Mouse (Mus musculus) ovary, postnatal 36 days (tissue): ENCODE results near the gene Cdca3.
A peak's percentile ranks its signal among the peaks of the same experiment; 100 is the strongest.

Experiments
- DNase-seq: peaks from one replicate; pipeline ENCODE4 v3.0.0; 2022; ENCODE audit warnings: low spot score, mixed read lengths

Gene Cdca3

DNA sequence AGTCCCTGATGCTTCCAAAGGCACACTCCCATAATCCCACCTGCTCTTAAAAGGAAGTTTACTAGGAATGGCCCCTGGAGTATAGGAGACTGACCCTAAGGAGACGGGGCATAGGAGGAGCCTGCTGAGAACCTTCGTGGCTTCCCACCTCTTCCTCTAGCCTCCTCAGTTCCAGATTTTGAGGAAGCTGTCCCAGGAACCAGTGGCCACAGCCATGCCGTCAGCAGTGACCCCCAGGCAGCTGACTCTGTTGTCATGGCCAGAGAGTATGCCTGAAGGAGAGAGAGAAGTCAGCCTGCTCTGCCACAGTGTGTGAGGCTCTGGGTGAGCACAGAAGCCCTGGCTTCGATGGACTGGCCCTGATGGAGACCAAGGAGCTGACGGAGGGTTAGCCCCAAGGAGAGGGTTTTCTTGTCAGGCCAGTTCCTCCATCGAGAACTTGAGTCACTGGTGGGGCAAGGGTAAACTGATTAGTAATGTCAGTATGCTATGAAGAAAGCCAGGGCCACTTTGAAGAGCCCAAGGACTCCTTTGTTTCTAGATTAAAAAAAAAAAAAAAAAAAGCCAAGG lies 5.2 kb downstream of the Cdca3 start:
- no peak for DNase-seq

DNA sequence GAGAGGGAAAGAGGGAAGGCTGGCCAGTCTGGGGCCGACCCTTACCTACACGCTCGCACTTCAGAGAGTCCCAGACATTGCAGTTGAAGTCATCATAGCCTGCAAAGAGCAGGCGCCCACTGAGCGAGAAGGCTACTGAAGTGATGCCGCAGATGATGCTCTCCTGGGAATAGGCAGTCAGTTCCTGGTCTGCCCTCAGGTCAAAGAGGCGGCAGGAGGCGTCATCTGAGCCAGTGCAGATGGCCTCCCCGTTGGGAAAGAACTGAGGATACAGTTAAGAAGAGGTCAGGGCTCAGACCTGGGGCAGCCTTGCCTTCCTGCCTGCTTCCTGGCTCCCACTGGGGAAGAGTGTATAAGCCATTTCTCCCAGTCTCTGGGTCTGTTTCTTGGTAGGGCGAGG lies 6.2 kb downstream of the Cdca3 start:
- no peak for DNase-seq

DNA sequence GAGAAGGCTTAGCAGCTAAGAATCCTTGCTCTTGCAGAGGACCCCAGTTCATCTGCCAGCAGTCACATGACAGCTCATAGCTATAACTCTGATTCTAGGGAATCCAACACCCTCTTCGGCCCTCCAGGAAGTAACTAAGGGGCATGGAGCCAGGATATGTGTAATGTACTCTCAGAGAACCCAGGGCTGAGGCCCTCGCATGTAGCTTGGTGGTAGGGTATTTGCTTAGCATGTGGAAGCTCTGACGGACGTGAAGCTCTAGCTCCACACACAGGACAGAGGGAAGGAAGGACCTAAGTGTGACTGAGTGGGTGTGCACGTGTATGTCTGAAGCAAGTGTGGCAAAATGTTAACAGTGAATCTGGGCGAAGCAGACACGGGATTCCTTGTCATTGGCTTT lies 7.1 kb downstream of the Cdca3 start:
- no peak for DNase-seq

DNA sequence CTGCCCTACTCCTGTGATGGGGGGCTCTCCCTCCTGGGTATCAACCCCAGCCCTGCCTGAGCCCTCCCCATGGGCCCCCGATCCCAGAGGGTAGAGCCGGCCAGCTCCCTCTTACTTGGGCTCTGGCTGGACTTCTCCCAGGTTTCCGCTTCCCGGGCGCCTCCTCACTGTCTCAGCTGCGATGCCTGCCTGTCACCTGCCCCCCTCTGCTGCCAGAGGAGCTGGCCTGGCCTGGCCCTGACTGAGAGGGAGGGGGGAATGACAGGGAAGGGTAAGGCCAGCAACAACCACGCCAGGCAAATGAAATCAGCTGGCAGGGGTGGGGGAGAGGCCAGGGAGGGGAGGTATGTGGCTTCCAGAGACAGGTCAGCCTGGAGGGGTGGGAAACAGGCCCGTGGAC lies 10.5 kb downstream of the Cdca3 start:
- DNase-seq: no peak

DNA sequence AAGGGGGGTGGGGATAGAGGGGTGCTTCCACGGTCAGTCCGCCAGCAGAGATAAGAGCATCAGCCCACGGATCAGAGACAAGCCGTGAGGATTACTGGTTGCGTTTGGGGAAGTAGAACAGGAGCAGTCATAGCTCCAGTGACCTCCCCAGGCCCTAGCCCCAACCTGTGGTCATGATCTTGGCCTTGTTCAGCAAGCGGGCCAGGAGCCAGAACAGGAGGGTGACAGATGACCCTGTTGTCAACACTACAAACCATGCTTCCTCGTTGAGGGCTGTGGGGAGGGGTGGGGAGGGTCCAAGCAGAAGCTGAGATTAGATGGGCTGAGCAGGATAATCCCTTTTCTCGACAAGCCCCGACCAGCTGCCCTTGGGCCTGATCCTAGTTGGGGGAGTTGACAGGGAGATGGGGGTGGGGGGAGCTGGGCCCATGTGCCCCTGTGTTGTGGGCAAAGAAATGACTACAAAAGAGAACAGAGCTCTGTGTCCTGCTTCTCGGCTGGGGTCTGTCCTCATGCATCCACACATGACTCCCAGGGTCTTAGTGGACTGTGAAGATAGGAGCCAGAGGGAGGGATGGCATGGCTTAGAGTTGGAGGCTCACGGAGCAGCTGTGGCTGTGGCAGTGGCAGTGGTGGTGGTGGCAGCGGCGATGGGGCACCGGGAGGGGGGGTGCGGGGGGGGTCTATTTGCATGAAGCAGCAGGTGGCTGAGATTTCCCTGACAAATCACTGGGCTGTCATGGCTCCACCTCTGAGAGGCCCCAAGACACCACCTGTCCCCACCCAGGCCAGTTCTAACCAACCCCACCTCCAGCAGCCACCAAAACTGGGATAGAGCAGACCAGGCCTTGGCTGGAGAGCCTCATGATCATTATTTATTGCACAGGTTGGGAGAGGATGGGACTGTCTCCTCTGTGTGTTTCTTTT lies 11.2 kb downstream of the Cdca3 start, which contains the start of gene Gnb3:
Gnb3 (minus strand) TSS at position 35 of the 927 bp plus-strand sequence.
- no peak for DNase-seq

DNA sequence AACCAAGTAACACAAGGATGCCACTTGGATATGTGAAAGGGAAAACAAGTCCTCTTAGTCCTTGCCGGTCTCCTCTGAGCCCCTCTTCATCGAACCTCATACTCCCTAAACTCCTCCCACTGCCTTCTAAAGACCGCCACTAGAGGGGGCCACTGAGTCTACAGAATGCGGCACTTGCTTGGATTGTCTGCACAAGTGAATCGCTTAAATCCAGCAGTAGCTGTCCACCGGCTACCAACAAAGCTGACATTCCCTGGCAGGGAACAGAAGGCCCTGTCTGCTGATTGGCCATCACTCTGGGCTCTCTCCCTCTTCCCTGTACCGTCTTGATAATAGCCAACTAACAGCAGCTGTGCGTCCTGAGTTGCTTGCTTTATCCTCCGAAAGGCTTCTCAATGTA lies 18.0 kb downstream of the Cdca3 start:
- peak; percentile 83 for DNase-seq

DNA sequence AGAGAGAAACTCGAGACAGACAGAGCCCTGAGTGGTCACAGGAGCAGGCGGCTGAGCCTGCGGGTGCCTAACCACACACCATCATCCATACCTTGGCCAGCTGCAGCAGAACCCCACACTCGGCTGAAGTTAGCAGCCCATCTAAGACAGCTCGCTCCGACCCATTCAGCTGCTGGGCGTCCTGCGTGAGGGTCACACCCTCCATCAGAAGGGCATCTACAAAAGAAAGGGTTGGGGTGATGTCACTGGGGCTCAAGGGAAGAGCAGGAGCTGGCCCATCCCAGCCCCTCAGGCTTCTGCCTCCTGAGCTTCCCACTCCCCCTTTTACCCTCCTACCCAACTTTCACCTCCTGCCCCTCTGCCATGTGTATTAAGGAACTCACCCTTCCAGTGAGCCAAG lies 21.2 kb downstream of the Cdca3 start:
- no peak for DNase-seq

DNA sequence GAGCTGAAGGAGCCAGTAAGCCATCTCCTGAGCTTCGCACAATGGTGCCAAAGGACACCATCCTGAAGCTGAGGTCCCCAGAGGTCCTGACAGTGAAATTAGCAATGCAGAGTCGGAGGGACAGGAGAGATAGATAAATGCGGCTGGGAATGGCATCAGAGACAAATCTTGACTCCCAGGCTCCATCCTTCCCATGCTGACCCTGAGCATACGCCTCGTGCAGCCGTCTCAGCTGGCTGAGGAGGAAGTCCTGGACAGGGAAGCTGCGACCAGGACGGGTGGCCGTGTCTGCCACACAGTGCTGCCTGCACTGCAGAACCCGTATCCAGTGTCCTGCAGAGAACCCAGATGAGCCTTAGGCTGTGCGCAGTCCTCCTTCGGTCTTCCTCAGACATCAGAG lies 25.3 kb downstream of the Cdca3 start:
- DNase-seq: no peak

DNA sequence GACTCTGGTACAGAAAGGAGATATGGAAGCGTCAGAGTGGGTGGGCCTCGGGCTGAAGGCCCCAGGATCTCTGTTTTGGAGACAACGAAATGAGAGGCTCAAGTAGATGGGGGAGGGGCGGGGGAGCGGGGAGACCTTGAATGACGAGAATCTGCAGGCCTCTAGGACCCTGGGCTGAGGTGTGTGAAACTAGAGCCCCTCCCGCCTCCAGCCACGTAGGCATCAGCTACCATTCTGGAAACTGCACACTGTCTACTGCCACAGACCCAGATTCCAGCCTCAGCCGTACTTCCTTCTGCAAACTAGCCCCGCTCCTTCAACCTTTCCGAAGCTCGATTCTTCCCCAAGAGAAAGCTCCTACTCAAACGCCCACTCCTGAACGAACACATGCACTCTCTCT lies 27.0 kb downstream of the Cdca3 start:
- DNase-seq: no peak

DNA sequence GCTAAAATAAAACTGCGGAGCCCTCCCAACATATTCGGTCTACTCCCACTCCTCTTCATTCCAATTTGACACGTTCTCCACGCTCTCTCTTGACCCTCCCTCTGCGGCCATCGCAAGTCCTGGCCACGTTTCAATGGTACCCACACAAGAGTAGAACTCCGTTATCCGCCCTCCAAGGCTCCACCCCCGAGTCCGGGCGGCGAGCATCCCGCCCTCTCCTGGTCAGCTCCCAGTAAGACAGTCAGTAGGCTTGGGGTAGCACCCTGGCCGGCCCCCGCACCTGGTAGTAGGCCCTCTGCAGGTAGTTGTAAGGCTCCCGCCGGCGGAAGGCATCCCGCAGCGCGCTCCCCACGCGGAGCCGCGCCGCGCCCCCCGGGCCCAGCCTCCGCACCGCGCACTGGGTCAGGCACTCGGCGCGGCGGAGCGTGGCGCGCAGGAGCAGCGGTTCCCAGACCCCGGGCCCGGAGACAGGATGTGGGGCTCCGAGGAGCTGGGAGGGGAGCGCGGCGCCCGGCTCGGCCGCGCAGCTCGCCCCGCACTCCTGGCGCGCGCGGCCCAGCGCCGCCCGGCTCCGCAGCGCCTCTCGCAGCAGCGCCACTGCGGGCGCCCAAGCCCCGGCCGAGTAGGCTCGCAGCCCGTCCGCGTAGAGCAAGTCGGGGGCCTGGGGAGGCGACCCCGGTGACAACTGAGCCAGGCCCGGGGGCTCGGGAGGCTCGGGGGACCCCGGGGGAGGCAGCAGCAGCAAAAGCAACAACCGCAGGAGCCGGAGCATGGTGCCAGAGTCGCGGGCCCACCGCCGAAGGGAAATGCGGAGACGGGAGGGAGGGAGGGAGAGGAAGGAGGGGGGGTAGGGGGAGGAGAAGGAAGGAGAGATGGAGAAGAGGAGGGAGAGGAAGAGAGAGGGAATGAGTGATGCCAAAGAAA lies 27.8 kb downstream of the Cdca3 start, which contains the start of gene P3h3:
P3h3 (minus strand) TSS at position 837 of the 924 bp plus-strand sequence.
- DNase-seq: peak; percentile 81

DNA sequence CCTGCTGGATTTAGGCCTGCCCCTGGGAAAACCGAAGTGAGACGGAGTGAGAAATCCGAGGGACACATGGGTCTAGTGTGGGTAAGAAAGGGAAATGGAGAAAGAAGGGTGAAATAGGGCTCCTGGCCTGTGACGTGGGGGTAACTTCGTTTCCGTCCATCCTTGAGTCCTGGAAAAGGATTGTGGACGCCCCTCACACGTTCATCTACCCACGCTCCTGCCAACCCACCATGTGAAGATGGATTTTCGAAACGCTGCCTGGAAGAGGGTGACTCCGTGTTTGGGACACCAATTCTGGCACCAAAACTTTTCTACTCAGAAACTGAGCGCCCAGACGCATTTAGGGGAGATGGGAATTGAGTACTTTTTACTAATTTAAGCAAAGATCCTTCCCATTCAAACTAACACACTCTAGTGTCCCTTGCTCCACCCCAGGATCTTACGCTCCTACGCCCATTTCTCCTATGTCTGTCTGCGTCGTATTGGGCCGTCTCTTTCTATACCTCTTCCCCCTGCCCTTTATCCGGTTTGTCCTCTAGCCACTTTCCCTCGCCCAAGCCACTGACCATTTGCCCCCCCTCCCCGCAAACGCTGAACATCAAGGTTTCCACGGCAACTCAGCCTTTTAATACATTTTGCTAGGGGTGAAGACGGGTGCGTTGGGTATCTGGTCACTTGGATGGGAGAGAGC lies 28.6 kb downstream of the Cdca3 start:
- DNase-seq: no peak

DNA sequence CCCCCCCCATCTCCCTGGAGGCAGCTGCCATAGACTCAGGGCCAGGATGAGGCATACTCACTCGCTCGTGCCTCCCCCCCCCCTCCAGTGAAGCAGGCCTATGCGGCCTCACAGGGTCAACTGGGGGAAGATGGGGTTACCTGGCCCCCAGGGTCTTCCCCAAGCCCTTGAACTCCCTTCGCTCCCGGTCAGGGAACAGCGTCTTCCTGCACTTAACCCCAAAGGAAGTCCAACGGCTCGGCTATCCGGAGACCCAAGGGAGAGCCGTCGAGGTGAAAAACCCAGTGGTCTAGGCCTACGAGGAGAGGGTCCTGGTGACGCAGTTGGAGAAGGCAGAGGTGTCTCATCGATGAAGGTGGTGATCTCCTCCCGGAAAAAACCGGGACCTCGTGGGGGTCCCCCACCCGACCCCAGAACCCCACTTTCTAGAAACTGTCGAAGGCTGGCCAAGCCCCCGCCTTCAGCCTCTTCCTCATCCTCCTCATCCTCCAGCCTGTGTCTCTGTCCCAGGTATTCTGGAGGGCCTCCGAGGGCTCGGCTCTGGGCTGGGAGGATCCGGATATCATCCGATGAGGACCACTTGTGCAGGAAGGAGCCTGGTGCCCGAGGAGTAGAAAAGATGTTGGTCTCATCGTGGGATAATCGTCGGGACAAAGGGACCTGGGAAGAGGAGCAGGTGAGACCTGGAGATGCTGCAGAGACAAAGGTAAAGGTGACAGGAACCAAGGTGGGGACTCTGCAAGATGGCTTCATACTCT lies 29.4 kb downstream of the Cdca3 start:
- no peak for DNase-seq

DNA sequence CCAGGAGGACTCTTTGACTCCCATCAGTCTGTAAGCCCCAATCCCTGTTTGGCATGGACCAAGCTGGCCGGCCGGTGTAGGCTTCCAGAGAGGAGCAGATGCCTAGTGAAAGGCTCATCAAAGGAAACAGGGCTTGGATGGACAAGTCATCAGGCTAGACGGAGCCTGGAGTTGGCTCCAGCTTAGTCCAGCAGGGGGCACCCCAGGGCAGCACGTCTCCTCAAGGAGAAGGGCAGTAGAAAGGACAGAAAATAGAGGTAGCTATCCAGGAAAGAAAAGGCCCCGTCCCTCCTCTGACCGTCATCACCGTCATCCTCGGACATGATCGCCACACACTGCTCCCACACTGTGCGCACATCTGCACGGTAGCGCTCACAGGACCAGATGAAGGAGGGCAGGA lies 30.4 kb downstream of the Cdca3 start:
- peak; percentile 86 for DNase-seq

DNA sequence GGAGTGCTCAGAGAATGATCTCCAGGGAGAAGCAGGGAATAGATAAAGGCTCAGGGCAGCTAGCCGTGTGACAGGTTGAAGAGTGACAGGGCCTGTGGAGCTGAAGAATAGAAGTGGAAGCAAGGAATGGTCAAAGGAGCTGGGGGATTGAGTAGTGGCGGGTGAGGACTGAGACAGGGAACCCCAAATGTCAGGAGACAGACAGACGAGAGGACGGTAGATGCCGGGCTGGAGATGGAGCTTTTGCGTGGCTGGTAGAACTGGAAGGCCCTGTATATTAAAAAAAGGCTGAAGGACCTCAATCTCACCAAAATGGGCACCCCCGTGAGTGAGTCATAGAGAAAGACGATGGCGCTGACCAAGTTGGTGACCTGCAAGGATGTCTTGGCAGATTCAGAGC lies 31.2 kb downstream of the Cdca3 start:
- DNase-seq: no peak

DNA sequence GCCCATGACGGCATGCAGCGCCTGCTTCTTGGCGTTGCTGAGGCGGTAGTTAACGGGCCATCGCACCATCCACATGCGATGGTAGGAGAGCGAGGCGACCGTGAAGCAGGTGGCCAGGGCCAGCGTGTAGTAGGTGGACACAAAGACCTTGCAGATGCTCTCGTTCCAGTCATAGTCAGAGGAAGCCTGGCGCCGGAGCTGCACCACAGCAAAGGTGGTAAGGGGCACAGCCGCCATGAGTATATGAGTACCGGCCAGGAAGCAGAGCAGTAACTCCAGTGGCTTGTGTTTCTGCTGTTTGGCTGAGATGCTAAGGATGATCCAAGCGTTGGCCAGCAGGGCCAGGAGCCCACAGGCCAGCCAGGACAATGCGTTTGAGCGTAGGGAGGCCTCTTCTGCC lies 31.9 kb downstream of the Cdca3 start:
- no peak for DNase-seq

DNA sequence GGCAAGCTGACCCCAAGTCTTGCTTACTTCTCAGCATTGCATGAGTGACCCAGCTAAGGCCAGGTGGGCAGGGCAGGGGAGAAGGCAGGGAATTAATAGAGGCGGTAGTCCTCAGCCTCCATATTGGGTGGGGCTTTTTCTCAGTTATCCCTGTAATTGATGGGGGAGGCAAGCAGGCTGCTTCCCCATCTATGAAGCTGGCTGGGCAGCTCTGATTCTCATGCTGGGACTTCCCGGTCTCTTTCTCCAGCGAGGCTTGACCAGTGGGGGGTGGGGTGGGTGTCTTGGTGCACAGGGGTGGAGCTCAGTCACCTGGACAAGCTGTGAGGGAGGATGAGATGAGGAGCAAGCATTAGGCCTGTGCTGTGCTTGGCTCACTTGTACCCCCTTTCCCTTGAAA lies 32.5 kb downstream of the Cdca3 start:
- no peak for DNase-seq

DNA sequence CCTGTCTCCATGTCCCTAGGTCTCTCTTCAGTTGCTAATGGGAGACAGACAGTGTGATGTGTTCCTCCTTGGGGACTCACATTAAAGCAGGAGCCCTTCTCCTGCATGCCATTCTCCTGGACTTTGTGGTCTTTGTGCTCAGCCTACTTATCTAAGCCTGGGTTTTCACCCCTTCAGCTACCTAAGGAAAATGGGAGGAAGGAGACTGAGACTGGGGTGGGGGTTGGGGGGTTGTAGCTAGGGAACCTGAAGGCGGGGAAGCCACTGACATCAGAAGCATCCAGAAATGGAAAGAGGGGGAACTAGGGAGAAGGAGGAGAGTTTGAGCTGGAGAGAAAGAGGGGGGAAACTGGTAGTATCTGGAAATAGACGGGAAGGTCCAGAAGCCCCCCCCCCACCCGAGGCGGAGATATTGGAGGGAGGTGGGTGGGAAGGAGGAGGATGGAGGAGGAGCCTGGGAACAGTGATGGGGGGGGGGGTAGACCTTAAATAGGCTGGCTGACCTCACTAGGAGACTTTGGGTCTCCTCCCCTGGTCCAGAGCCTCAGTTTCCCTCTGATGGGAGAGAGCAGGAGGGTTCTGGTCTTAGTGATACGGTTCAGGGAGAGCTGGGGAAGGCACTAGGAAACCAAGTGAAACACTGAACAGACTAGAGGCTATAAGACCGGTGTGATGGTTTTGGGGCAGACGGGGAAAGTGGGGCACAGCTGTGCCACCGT lies 33.2 kb downstream of the Cdca3 start:
- no peak for DNase-seq

DNA sequence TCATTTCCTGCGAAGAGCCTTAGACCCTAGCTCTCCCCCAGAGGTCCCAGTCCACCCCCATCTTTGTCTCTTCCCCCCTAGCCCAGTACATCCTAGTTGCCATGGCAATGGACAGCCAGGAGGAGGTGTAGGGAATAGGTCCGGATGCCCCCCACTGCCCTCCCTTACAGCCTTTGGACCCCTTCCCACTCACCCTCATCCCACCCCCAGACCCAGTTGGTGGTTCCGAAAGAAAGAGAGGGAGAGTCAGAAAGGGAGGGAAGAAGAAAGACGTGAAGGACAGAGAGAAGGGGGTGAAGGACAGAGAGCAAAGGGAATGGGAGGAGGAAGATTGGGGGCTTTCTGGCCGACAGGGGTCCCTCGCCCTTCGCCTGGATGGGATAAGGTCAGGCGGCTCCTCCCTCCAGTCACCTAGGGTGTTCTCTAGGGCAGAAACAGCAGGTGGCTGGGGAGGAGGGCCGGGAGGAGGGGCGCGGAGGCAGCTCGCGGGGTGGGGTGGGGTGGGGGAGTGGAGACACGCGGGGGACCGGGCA lies 33.8 kb downstream of the Cdca3 start:
- DNase-seq: no peak

DNA sequence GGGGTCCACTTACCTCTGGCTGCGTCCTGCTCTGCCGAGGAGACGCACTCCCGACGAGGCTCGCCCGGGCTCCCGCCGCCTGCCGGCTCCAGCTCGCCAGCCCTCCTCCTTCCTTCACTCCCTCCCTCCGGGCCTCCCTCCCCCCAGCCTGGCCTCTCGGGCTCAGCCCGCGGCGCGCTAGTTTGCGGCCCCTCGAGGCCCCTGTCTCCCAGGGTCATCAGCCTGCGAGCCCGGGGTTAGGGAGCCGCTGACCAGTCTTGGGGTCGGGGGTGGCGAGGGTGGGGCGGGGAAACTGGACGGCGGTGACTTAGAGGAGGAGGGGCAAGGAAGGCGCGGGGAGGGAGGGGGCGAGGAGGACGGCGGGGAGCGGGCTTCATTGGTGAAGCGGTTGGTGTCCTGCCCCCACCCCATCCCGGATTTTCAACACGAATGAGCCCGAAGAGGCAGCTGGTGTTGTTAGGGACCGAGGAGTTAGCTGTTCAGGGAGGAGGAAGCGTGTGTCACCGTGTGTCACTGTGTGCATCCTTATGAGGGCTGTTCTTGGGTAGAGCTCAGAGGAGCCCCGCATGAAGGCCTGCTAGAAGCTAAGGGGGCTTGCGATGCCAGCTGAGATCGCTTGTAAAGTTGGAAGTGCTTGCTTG lies 34.4 kb downstream of the Cdca3 start, which contains the start of gene Gpr162:
Gpr162 (minus strand) TSS at position 326 of the 641 bp plus-strand sequence.
- DNase-seq: peak; percentile 69
